Mouse (Mus musculus): ENCODE data around the gene Hk1. TPM values are rescaled to one million over a fixed set of nuclear protein-coding genes. Genes with fewer than 3 reads are reported as not detected.

The Hk1 gene
- polyA plus RNA-seq, 1 experiment from 2014 or later = 97.0 TPM

GRCm38 (mm10) chr10:62308896-62309491 lies 70.7 kb downstream of the Hk1 start:
- no peaks in the 10 kb centered on the region for H3K9me3 ChIP-seq (replicated peaks; ENCODE audit: control insufficient read depth, low read length)
- no peak overlapping the region for H3K4me3 ChIP-seq (ENCODE audit: low read depth, low read length)
- no peak for ATAC-seq (replicated peaks; ENCODE audit: insufficient number of reproducible peaks, low FRiP score, low TSS enrichment)
- peaks cover 9% of the 10 kb centered on the region; the same call in 1 of the 2 replicates for H3K36me3 ChIP-seq (ENCODE audit: control insufficient read depth, insufficient read depth, low read length)
- WGBS (ENCODE audit: insufficient replicate concordance) = 87% methylated on average over 11 of the region's 11 CpGs
- H3K27me3 ChIP-seq (ENCODE audit: control insufficient read depth, insufficient read depth, low read length) = no peaks in the 10 kb centered on the region
- H3K4me2 ChIP-seq = no peak overlapping the region
- H3K27ac ChIP-seq (ENCODE audit: low read depth, low read length) = no peak overlapping the region
- H3K9ac ChIP-seq (ENCODE audit: low read depth, low read length) = no peak overlapping the region
- peaks cover 11% of the 10 kb centered on the region for H3K4me1 ChIP-seq (ENCODE audit: control insufficient read depth, insufficient read depth, low read length)

- Histone ChIP-seq H3K27me3 (ENCODE audit: control insufficient read depth, insufficient read depth, low read length) (no peaks in the 10 kb centered on the region), H3K36me3 (ENCODE audit: control insufficient read depth, insufficient read depth, low read length) (peaks cover 13% of the 10 kb centered on the region), H3K4me3 (ENCODE audit: low read depth, low read length) (no peak overlapping the region), H3K27ac (ENCODE audit: low read depth, low read length) (peak overlapping the region; percentile 57; the same call in 1 of the 2 replicates), H3K4me1 (ENCODE audit: control insufficient read depth, insufficient read depth, low read length) (peaks cover 7% of the 10 kb centered on the region), H3K9me3 (replicated peaks; ENCODE audit: control insufficient read depth, low read length) (no peaks in the 10 kb centered on the region), H3K9ac (ENCODE audit: low read depth, low read length) (no peak overlapping the region), H3K4me2 (no peak overlapping the region)
- 33% methylated on average over 3 of the region's 3 CpGs for WGBS (ENCODE audit: insufficient replicate concordance)
- ATAC-seq (replicated peaks; ENCODE audit: insufficient number of reproducible peaks, low FRiP score, low TSS enrichment) = no peak
Measured at GRCm38 (mm10) chr10:62306483-62306882, 73.2 kb downstream of the Hk1 start.

GRCm38 (mm10) chr10:62305090-62305489 lies 74.6 kb downstream of the Hk1 start:
- H3K36me3 ChIP-seq (ENCODE audit: control insufficient read depth, insufficient read depth, low read length) = peaks cover 13% of the 10 kb centered on the region
- WGBS (ENCODE audit: insufficient replicate concordance) = 89% methylated on average over 6 of the region's 6 CpGs

GRCm38 (mm10) chr10:62300006-62300827 lies 79.5 kb downstream of the Hk1 start:
- ATAC-seq (replicated peaks; ENCODE audit: insufficient number of reproducible peaks, low FRiP score, low TSS enrichment) = no peak; the same call in 1 of the 2 replicates
- no peak overlapping the region for H3K4me3 ChIP-seq (ENCODE audit: low read depth, low read length)
- no peaks in the 10 kb centered on the region for H3K9me3 ChIP-seq (replicated peaks; ENCODE audit: control insufficient read depth, low read length)
- no peaks in the 10 kb centered on the region for H3K27me3 ChIP-seq (ENCODE audit: control insufficient read depth, insufficient read depth, low read length)
- H3K4me1 ChIP-seq (ENCODE audit: control insufficient read depth, insufficient read depth, low read length) = peaks cover 5% of the 10 kb centered on the region; the same call in 1 of the 2 replicates
- H3K27ac ChIP-seq (ENCODE audit: low read depth, low read length) = no peak overlapping the region
- WGBS (ENCODE audit: insufficient replicate concordance) = 78% methylated on average over 23 of the region's 23 CpGs
- no peak overlapping the region for H3K9ac ChIP-seq (ENCODE audit: low read depth, low read length)
- no peak overlapping the region for H3K4me2 ChIP-seq
- peaks cover 23% of the 10 kb centered on the region for H3K36me3 ChIP-seq (ENCODE audit: control insufficient read depth, insufficient read depth, low read length)

More at GRCm38 (mm10) chr10:62305090-62305489, 74.6 kb downstream of the Hk1 start:
- Histone ChIP-seq H3K27me3 (ENCODE audit: control insufficient read depth, insufficient read depth, low read length) (no peaks in the 10 kb centered on the region), H3K4me3 (ENCODE audit: low read depth, low read length) (no peak overlapping the region), H3K9ac (ENCODE audit: low read depth, low read length) (no peak overlapping the region), H3K4me1 (ENCODE audit: control insufficient read depth, insufficient read depth, low read length) (peaks cover 9% of the 10 kb centered on the region), H3K4me2 (no peak overlapping the region), H3K9me3 (replicated peaks; ENCODE audit: control insufficient read depth, low read length) (no peaks in the 10 kb centered on the region), H3K27ac (ENCODE audit: low read depth, low read length) (no peak overlapping the region)
- ATAC-seq (replicated peaks; ENCODE audit: insufficient number of reproducible peaks, low FRiP score, low TSS enrichment) = no peak

GRCm38 (mm10) chr10:62296086-62296872 lies 83.4 kb downstream of the Hk1 start:
- WGBS (ENCODE audit: insufficient replicate concordance) = 74% methylated on average over 23 of the region's 26 CpGs
- peaks cover 34% of the 10 kb centered on the region for H3K36me3 ChIP-seq (ENCODE audit: control insufficient read depth, insufficient read depth, low read length)
- H3K27ac ChIP-seq (ENCODE audit: low read depth, low read length) = no peak overlapping the region
- no peak for ATAC-seq (replicated peaks; ENCODE audit: insufficient number of reproducible peaks, low FRiP score, low TSS enrichment)
- no peak overlapping the region for H3K9ac ChIP-seq (ENCODE audit: low read depth, low read length)
- H3K4me3 ChIP-seq (ENCODE audit: low read depth, low read length) = no peak overlapping the region
- peaks cover 5% of the 10 kb centered on the region; the same call in 1 of the 2 replicates for H3K4me1 ChIP-seq (ENCODE audit: control insufficient read depth, insufficient read depth, low read length)
- H3K27me3 ChIP-seq (ENCODE audit: control insufficient read depth, insufficient read depth, low read length) = no peaks in the 10 kb centered on the region
- H3K9me3 ChIP-seq (replicated peaks; ENCODE audit: control insufficient read depth, low read length) = no peaks in the 10 kb centered on the region
- H3K4me2 ChIP-seq = no peak overlapping the region

- Histone ChIP-seq H3K4me1 (ENCODE audit: control insufficient read depth, insufficient read depth, low read length) (no peaks in the 10 kb centered on the region), H3K9me3 (replicated peaks; ENCODE audit: control insufficient read depth, low read length) (no peaks in the 10 kb centered on the region), H3K4me2 (no peak overlapping the region), H3K4me3 (ENCODE audit: low read depth, low read length) (no peak overlapping the region), H3K9ac (ENCODE audit: low read depth, low read length) (no peak overlapping the region), H3K36me3 (ENCODE audit: control insufficient read depth, insufficient read depth, low read length) (peaks cover 50% of the 10 kb centered on the region), H3K27me3 (ENCODE audit: control insufficient read depth, insufficient read depth, low read length) (no peaks in the 10 kb centered on the region), H3K27ac (ENCODE audit: low read depth, low read length) (no peak overlapping the region)
- 86% methylated on average over 4 of the region's 4 CpGs for WGBS (ENCODE audit: insufficient replicate concordance)
- no peak for ATAC-seq (replicated peaks; ENCODE audit: insufficient number of reproducible peaks, low FRiP score, low TSS enrichment)
Measured at GRCm38 (mm10) chr10:62294112-62294511, 85.6 kb downstream of the Hk1 start.

- Histone ChIP-seq H3K9ac (ENCODE audit: low read depth, low read length) (no peak overlapping the region), H3K9me3 (replicated peaks; ENCODE audit: control insufficient read depth, low read length) (no peaks in the 10 kb centered on the region), H3K4me1 (ENCODE audit: control insufficient read depth, insufficient read depth, low read length) (0 out of 2 replicates have a peak, but pooled peaks cover 6% of the 10 kb centered on the region), H3K4me3 (ENCODE audit: low read depth, low read length) (no peak overlapping the region), H3K4me2 (no peak overlapping the region), H3K36me3 (ENCODE audit: control insufficient read depth, insufficient read depth, low read length) (peaks cover 50% of the 10 kb centered on the region), H3K27ac (ENCODE audit: low read depth, low read length) (no peak overlapping the region), H3K27me3 (ENCODE audit: control insufficient read depth, insufficient read depth, low read length) (no peaks in the 10 kb centered on the region)
- 69% methylated on average over 6 of the region's 6 CpGs for whole genome bisulfite sequencing (ENCODE audit: insufficient replicate concordance)
- no peak for ATAC-seq (replicated peaks; ENCODE audit: insufficient number of reproducible peaks, low FRiP score, low TSS enrichment)
Measured at GRCm38 (mm10) chr10:62287460-62288124, 92.1 kb downstream of the Hk1 start.

GRCm38 (mm10) chr10:62283206-62283792 lies 96.4 kb downstream of the Hk1 start:
- ATAC-seq (replicated peaks; ENCODE audit: insufficient number of reproducible peaks, low FRiP score, low TSS enrichment) = no peak
- Histone ChIP-seq H3K4me1 (ENCODE audit: control insufficient read depth, insufficient read depth, low read length) (0 out of 2 replicates have a peak, but pooled peaks cover 6% of the 10 kb centered on the region), H3K27me3 (ENCODE audit: control insufficient read depth, insufficient read depth, low read length) (no peaks in the 10 kb centered on the region), H3K4me2 (no peak overlapping the region), H3K27ac (ENCODE audit: low read depth, low read length) (no peak overlapping the region), H3K4me3 (ENCODE audit: low read depth, low read length) (no peak overlapping the region), H3K9me3 (replicated peaks; ENCODE audit: control insufficient read depth, low read length) (no peaks in the 10 kb centered on the region), H3K36me3 (ENCODE audit: control insufficient read depth, insufficient read depth, low read length) (peaks cover 51% of the 10 kb centered on the region), H3K9ac (ENCODE audit: low read depth, low read length) (no peak overlapping the region)
- WGBS (ENCODE audit: insufficient replicate concordance) = 82% methylated on average over 4 of the region's 4 CpGs

All from heart, embryonic 11.5 days (tissue).